Mouse (Mus musculus): ENCODE measurements around the gene Hmga2. TPM values are rescaled to one million over a fixed set of nuclear protein-coding genes. Genes with fewer than 3 reads are reported as not detected.

The Hmga2 gene
- polyA plus RNA-seq, 1 experiment from 2014 or later: 24.7 TPM

GRCm38 (mm10) chr10:120432731-120433462, 43.4 kb downstream of the Hmga2 start:
- Histone ChIP-seq H3K4me1 (peaks cover 24% of the 10 kb centered on the region), H3K27me3 (replicated peaks) (no peaks in the 10 kb centered on the region), H3K9me3 (no peaks in the 10 kb centered on the region), H3K4me2 (replicated peaks) (no peak overlapping the region), H3K4me3 (no peak overlapping the region), H3K9ac (no peak overlapping the region), H3K36me3 (no peaks in the 10 kb centered on the region), H3K27ac (no peak overlapping the region)
- 21% methylated on average over 9 of the region's 9 CpGs for WGBS
- ATAC-seq (ENCODE audit: low FRiP score, low read depth): peak; percentile 21; the same call in 1 of the 2 replicates

DNA sequence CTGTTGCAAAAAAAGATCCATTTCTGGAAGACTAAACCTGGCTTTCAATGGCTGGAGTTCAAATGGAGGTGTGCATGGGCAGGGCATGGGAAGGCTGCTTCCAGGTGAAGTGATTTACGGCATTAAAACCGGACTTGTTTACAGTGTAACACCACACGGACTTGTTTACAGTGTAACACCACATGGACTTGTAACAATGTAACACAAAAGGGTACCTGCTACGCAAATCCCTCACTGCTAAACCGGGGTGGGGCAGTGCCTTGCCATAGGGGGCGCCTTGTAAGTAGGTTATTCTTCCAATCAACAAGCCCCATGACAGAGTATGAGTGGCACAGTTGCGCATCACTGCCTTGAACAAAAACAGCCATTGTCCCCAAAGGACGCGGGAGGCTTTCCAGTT, 44.2 kb downstream of the Hmga2 start:
- no peak overlapping the region for H3K9ac ChIP-seq
- H3K27ac ChIP-seq: no peak overlapping the region
- no peak overlapping the region for H3K4me2 ChIP-seq (replicated peaks)
- H3K36me3 ChIP-seq: no peaks in the 10 kb centered on the region
- H3K9me3 ChIP-seq: no peaks in the 10 kb centered on the region
- WGBS: 65% methylated on average over 9 of the region's 9 CpGs
- no peak for ATAC-seq (ENCODE audit: low FRiP score, low read depth)
- H3K4me3 ChIP-seq: no peak overlapping the region
- H3K4me1 ChIP-seq: peaks cover 24% of the 10 kb centered on the region
- no peaks in the 10 kb centered on the region for H3K27me3 ChIP-seq (replicated peaks)

- no peaks in the 10 kb centered on the region for H3K27me3 ChIP-seq (replicated peaks)
- no peak overlapping the region for H3K4me3 ChIP-seq
- no peak for ATAC-seq (ENCODE audit: low FRiP score, low read depth)
- H3K36me3 ChIP-seq: no peaks in the 10 kb centered on the region
- no peaks in the 10 kb centered on the region for H3K9me3 ChIP-seq
- no peak overlapping the region for H3K27ac ChIP-seq
- peaks cover 27% of the 10 kb centered on the region for H3K4me1 ChIP-seq
- no peak overlapping the region for H3K9ac ChIP-seq
- 79% methylated on average over 2 of the region's 2 CpGs for WGBS
- no peak overlapping the region for H3K4me2 ChIP-seq (replicated peaks)
Observed at GRCm38 (mm10) chr10:120431435-120431834, 44.8 kb downstream of the Hmga2 start.

GRCm38 (mm10) chr10:120430422-120430821, 45.8 kb downstream of the Hmga2 start:
- Histone ChIP-seq H3K36me3 (no peaks in the 10 kb centered on the region), H3K4me3 (no peak overlapping the region), H3K27ac (no peak overlapping the region), H3K4me2 (replicated peaks) (no peak overlapping the region), H3K9me3 (no peaks in the 10 kb centered on the region), H3K9ac (no peak overlapping the region), H3K27me3 (replicated peaks) (no peaks in the 10 kb centered on the region), H3K4me1 (peaks cover 27% of the 10 kb centered on the region)
- ATAC-seq (ENCODE audit: low FRiP score, low read depth): no peak
- WGBS: 49% methylated on average over 7 of the region's 7 CpGs

GRCm38 (mm10) chr10:120429758-120430259, 46.5 kb downstream of the Hmga2 start:
- H3K4me1 ChIP-seq: peaks cover 27% of the 10 kb centered on the region
- no peak overlapping the region for H3K4me2 ChIP-seq (replicated peaks)
- no peaks in the 10 kb centered on the region for H3K9me3 ChIP-seq
- H3K27ac ChIP-seq: no peak overlapping the region
- H3K4me3 ChIP-seq: no peak overlapping the region
- 91% methylated on average over 5 of the region's 5 CpGs for WGBS
- no peaks in the 10 kb centered on the region for H3K27me3 ChIP-seq (replicated peaks)
- H3K36me3 ChIP-seq: no peaks in the 10 kb centered on the region
- no peak for ATAC-seq (ENCODE audit: low FRiP score, low read depth)
- H3K9ac ChIP-seq: no peak overlapping the region

- Histone ChIP-seq H3K4me2 (replicated peaks) (no peak overlapping the region), H3K9me3 (no peaks in the 10 kb centered on the region), H3K4me3 (no peak overlapping the region), H3K36me3 (no peaks in the 10 kb centered on the region), H3K27me3 (replicated peaks) (no peaks in the 10 kb centered on the region), H3K4me1 (peaks cover 29% of the 10 kb centered on the region), H3K27ac (no peak overlapping the region), H3K9ac (no peak overlapping the region)
- WGBS: 86% methylated on average over 10 of the region's 10 CpGs
- no peak for ATAC-seq (ENCODE audit: low FRiP score, low read depth)
Observed at GRCm38 (mm10) chr10:120429199-120429551, 47.1 kb downstream of the Hmga2 start.

DNA sequence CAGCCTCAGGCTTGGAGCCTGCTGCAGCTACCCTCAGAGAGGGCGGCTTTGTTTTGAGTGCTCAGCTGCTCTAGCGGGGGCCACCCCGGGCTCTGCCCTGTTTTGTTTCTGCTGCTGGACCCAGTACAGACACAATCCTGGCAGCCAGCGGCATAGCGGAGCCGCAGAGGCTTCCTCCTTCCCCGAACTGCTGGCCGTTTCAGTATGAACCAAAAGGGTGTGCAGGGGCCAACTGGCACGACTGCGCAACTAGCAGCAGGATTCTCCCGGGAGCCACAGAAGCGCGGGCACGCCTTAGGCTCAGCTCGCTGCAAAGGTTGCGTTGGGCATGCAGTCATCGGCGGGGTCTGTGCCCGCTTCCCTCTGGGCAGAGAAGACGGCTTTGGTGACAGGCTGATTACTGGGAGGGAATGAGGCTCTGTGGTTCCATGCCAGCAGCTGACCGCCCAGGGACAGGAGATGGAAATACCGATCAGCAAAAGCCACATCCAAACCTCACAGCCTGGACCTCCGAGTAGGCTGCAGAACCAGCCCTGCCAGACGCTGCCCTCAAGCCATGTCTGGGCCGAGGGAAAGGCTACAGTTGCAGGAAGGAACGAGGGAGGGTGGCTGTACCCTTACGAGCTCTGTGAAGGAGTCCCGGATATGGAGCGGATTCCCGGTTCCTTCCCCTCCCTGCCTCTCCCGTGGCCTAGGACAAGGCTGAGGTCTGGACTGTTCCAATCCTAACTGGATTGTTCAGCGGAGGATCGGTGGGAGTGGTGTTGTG, 47.7 kb downstream of the Hmga2 start:
- no peak overlapping the region for H3K27ac ChIP-seq
- H3K27me3 ChIP-seq (replicated peaks): no peaks in the 10 kb centered on the region
- H3K4me2 ChIP-seq (replicated peaks): 0 out of 2 replicates have a peak overlapping the region, but pooled peaks have one; percentile 5
- no peak overlapping the region for H3K4me3 ChIP-seq
- no peaks in the 10 kb centered on the region for H3K36me3 ChIP-seq
- 0 out of 2 replicates have a peak, but pooled peaks have one; percentile 10 for ATAC-seq (ENCODE audit: low FRiP score, low read depth)
- WGBS: 80% methylated on average over 33 of the region's 33 CpGs
- H3K9ac ChIP-seq: no peak overlapping the region
- H3K4me1 ChIP-seq: peaks cover 32% of the 10 kb centered on the region
- no peaks in the 10 kb centered on the region for H3K9me3 ChIP-seq

GRCm38 (mm10) chr10:120426086-120426610, 50.1 kb downstream of the Hmga2 start:
- Histone ChIP-seq H3K4me1 (peaks cover 38% of the 10 kb centered on the region), H3K36me3 (no peaks in the 10 kb centered on the region), H3K9me3 (no peaks in the 10 kb centered on the region), H3K4me2 (replicated peaks) (no peak overlapping the region), H3K27me3 (replicated peaks) (no peaks in the 10 kb centered on the region), H3K9ac (no peak overlapping the region), H3K4me3 (no peak overlapping the region), H3K27ac (no peak overlapping the region)
- no peak for ATAC-seq (ENCODE audit: low FRiP score, low read depth)
- WGBS: 71% methylated on average over 14 of the region's 14 CpGs

- no peaks in the 10 kb centered on the region for H3K27me3 ChIP-seq (replicated peaks)
- no peak overlapping the region for H3K9ac ChIP-seq
- no peak overlapping the region for H3K4me2 ChIP-seq (replicated peaks)
- H3K9me3 ChIP-seq: no peaks in the 10 kb centered on the region
- no peak overlapping the region for H3K27ac ChIP-seq
- ATAC-seq (ENCODE audit: low FRiP score, low read depth): no peak
- no peak overlapping the region for H3K4me3 ChIP-seq
- H3K4me1 ChIP-seq: peaks cover 59% of the 10 kb centered on the region
- H3K36me3 ChIP-seq: no peaks in the 10 kb centered on the region
- 84% methylated on average over 9 of the region's 9 CpGs for WGBS
Observed at GRCm38 (mm10) chr10:120424015-120424414, 52.3 kb downstream of the Hmga2 start.

- H3K36me3 ChIP-seq: no peaks in the 10 kb centered on the region
- no peak overlapping the region for H3K4me2 ChIP-seq (replicated peaks)
- H3K4me3 ChIP-seq: no peak overlapping the region
- no peaks in the 10 kb centered on the region for H3K9me3 ChIP-seq
- no peak overlapping the region for H3K27ac ChIP-seq
- H3K4me1 ChIP-seq: peaks cover 59% of the 10 kb centered on the region
- no peak for ATAC-seq (ENCODE audit: low FRiP score, low read depth)
- no peaks in the 10 kb centered on the region for H3K27me3 ChIP-seq (replicated peaks)
- H3K9ac ChIP-seq: no peak overlapping the region
- 70% methylated on average over 7 of the region's 7 CpGs for WGBS
Observed at GRCm38 (mm10) chr10:120423256-120423655, 53.0 kb downstream of the Hmga2 start.

DNA sequence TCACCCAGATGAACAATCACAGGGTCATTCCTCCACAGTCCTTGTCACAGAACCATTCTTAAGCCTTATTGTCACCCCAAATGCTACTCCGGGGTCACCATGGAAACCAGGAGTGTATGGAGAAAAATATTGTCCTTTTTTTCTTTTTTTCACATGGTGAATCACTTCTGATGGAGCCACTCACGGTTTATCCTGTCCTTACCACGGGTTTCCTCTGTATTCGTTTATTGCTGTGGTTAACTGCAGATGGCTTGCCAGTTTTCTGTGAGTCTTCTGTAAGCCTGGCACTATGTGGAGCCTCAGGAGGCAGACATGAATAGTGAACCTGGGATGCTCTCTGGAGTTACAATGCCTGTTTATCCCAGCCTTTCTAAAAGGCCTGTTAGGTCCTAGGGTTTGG, 53.4 kb downstream of the Hmga2 start:
- Histone ChIP-seq H3K27ac (no peak overlapping the region), H3K4me1 (peaks cover 62% of the 10 kb centered on the region)

GRCm38 (mm10) chr10:120422050-120422449, 54.2 kb downstream of the Hmga2 start:
- Histone ChIP-seq H3K27ac (no peak overlapping the region), H3K4me2 (replicated peaks) (no peak overlapping the region)
- 24% methylated on average over 10 of the region's 10 CpGs for WGBS

More for the DNA sequence above, 53.4 kb downstream of the Hmga2 start:
- ATAC-seq (ENCODE audit: low FRiP score, low read depth): no peak
- Histone ChIP-seq H3K27me3 (replicated peaks) (no peaks in the 10 kb centered on the region), H3K9ac (no peak overlapping the region), H3K4me3 (no peak overlapping the region), H3K9me3 (no peaks in the 10 kb centered on the region), H3K4me2 (replicated peaks) (no peak overlapping the region), H3K36me3 (no peaks in the 10 kb centered on the region)
- WGBS: 20% methylated on average over 4 of the region's 4 CpGs

More at GRCm38 (mm10) chr10:120422050-120422449, 54.2 kb downstream of the Hmga2 start:
- no peak for ATAC-seq (ENCODE audit: low FRiP score, low read depth)
- Histone ChIP-seq H3K4me3 (no peak overlapping the region), H3K9me3 (no peaks in the 10 kb centered on the region), H3K27me3 (replicated peaks) (no peaks in the 10 kb centered on the region), H3K36me3 (no peaks in the 10 kb centered on the region), H3K9ac (no peak overlapping the region), H3K4me1 (peaks cover 70% of the 10 kb centered on the region)
